Comparison of ENCODE assay signal across 25 mouse cellular contexts in genomic region chr5:23974994-23975575, GRCm38 (mm10). TPM values are rescaled to one million over a fixed set of nuclear protein-coding genes. Genes with fewer than 3 reads are reported as not detected.
A peak's percentile ranks its signal among the peaks of the same experiment; 100 is the strongest.
DNase-seq lines count a peak whose midpoint lies in the region; ATAC-seq and TF ChIP-seq lines count a peak whose summit lies in the region.
"Had no signal": no experiment of that assay in that cellular context is flagged by ENCODE, and none has a peak within 500 bp of the region (broad histone marks: within the 10 kb centered on the region; RNA-seq: fewer than 3 reads in every experiment).

No protein-coding gene starts in this region.

- no peak overlapping the region for H3K4me2 ChIP-seq in lung, postnatal 0 days (replicated peaks; ENCODE audit: low read depth, low read length)
- H3K4me2 ChIP-seq: embryonic facial prominence, embryonic 13.5 days; heart, embryonic 13.5 days; hindbrain, embryonic 15.5 days; limb, embryonic 13.5 days; midbrain, embryonic 13.5 days had no signal

- no peak overlapping the region for H3K27ac ChIP-seq in lung, postnatal 0 days (ENCODE audit: low read length)
- H3K27ac ChIP-seq: embryonic facial prominence, embryonic 13.5 days; heart, embryonic 13.5 days; hindbrain, embryonic 10.5 days; hindbrain, embryonic 15.5 days; layer of hippocampus, adult 2 months; left cerebral cortex, adult 2 months; limb, embryonic 13.5 days; liver, embryonic 14.5 days; midbrain, embryonic 13.5 days had no signal

- no peaks in the 10 kb centered on the region for H3K9me3 ChIP-seq in lung, postnatal 0 days (ENCODE audit: low read length)
- H3K9me3 ChIP-seq: embryonic facial prominence, embryonic 13.5 days; G1E; heart, embryonic 13.5 days; hindbrain, embryonic 10.5 days; hindbrain, embryonic 15.5 days; limb, embryonic 13.5 days; megakaryocyte, embryonic 14.5 days; midbrain, embryonic 13.5 days had no signal

- H3K9ac ChIP-seq in lung, postnatal 0 days (replicated peaks; ENCODE audit: low read depth), result no peak overlapping the region
- H3K9ac ChIP-seq: embryonic facial prominence, embryonic 13.5 days; forebrain, postnatal 0 days; heart, embryonic 13.5 days; hindbrain, embryonic 15.5 days; limb, embryonic 13.5 days; liver, embryonic 14.5 days; midbrain, embryonic 13.5 days had no signal

- TF ChIP-seq POLR2A in lung, adult 2 months (IDR thresholded peaks at IDR 0.05; ENCODE audit: borderline replicate concordance, extremely low read depth, low read depth, low read length), result no peak

- peak; percentile 95 for ATAC-seq in lung, postnatal 0 days
- ATAC-seq: forebrain, postnatal 0 days; inflammation-experienced regulatory T-cells, adult 6 months; midbrain, embryonic 13.5 days had no signal

- H3K36me3 ChIP-seq in lung, postnatal 0 days (ENCODE audit: insufficient read depth, low read length), result peaks cover 5% of the 10 kb centered on the region

- H3K27me3 ChIP-seq in lung, postnatal 0 days (replicated peaks; ENCODE audit: insufficient read depth, low read length), result no peaks in the 10 kb centered on the region
- H3K27me3 ChIP-seq: embryonic facial prominence, embryonic 13.5 days; heart, embryonic 13.5 days; hindbrain, embryonic 15.5 days; limb, embryonic 13.5 days; megakaryocyte, embryonic 14.5 days; midbrain, embryonic 13.5 days had no signal

- peak; percentile 46 for DNase-seq in kidney, postnatal 14 days
- DNase-seq in kidney, adult 11 months, result no peak
- peak; percentile 86 for DNase-seq in lung, postnatal 0 days (ENCODE audit: low spot score)
- DNase-seq in lung, adult 2 months, result no peak
- DNase-seq in fibroblast of lung, adult 2 months (ENCODE audit: low read depth), result peak; percentile 56
- DNase-seq in lung, postnatal 36 days, result peak; percentile 30
- DNase-seq in urinary bladder, postnatal 14 days (ENCODE audit: low spot score), result no peak
- DNase-seq: cerebellum, adult 11-12 months; cerebellum, postnatal 10 days; forebrain, postnatal 0 days; heart, postnatal 10 days; thymus, adult 2 months; thymus, postnatal 36 days had no signal

- no peak for TF ChIP-seq CTCF in lung, postnatal 0 days (IDR thresholded peaks at IDR 0.05)
- no peak for TF ChIP-seq CTCF in lung, adult 2 months (IDR thresholded peaks at IDR 0.05; ENCODE audit: insufficient read depth, low read length)

- H3K4me3 ChIP-seq in lung, postnatal 0 days (ENCODE audit: low read depth, low read length), result no peak overlapping the region
- no peak overlapping the region for H3K4me3 ChIP-seq in lung, adult 2 months (replicated peaks; ENCODE audit: extremely low read depth, low read depth, low read length)
- H3K4me3 ChIP-seq: embryonic facial prominence, embryonic 13.5 days; heart, embryonic 13.5 days; hindbrain, embryonic 10.5 days; hindbrain, embryonic 15.5 days; layer of hippocampus, adult 2 months; left cerebral cortex, adult 2 months; limb, embryonic 13.5 days; midbrain, embryonic 13.5 days had no signal

- 58% methylated on average over 3 of the region's 3 CpGs for WGBS in lung, postnatal 0 days
- 67% methylated on average over 3 of the region's 3 CpGs for WGBS in lung, adult 2 months

- TF ChIP-seq EP300 in lung, postnatal 0 days (IDR thresholded peaks at IDR 0.05), result 0 out of 2 replicates have a peak, but pooled peaks have one; percentile 38

- no peaks in the 10 kb centered on the region for H3K4me1 ChIP-seq in lung, postnatal 0 days (ENCODE audit: insufficient read depth, low read depth, low read length)
- no peaks in the 10 kb centered on the region for H3K4me1 ChIP-seq in lung, adult 2 months (ENCODE audit: control insufficient read depth, insufficient read depth, low read length)
- H3K4me1 ChIP-seq: embryonic facial prominence, embryonic 13.5 days; heart, embryonic 13.5 days; hindbrain, embryonic 10.5 days; hindbrain, embryonic 15.5 days; limb, embryonic 13.5 days; midbrain, embryonic 13.5 days had no signal

RNA-seq across cellular contexts. Expression of gene Fam126a, which starts 55.4 kb away (rescaled TPM):
- 11.5 and 12.4 TPM in 2 replicates for polyA plus RNA-seq in lung, postnatal 0 days (2015; fragmentation: Nextera tagmentation; extraction: Ambion mirVana)
- 4.8 and 7.8 TPM in 2 replicates for polyA plus RNA-seq in lung, adult 2 months (2012; rRNA removed)

Comparison
In these comparisons a context has a peak if more than half of its experiments do, and no peak if none do; other contexts are left out.
1. DNase-seq: peak in kidney, postnatal 14 days (single experiment), lung, postnatal 0 days (single experiment), fibroblast of lung, adult 2 months (single experiment) and lung, postnatal 36 days (single experiment); none in kidney, adult 11 months (single experiment), lung, adult 2 months (single experiment) and urinary bladder, postnatal 14 days (single experiment).